Mouse (Mus musculus) forelimb bud, embryonic 11.5 days (tissue): ENCODE data around the gene Exoc2.

ENCODE experiments used
- DNase-seq: peaks from one replicate; pipeline ENCODE4 v3.0.0-alpha.2; 2012; ENCODE audit warnings: low read depth, low spot score

The Exoc2 gene

GRCm38 (mm10) chr13:30973501-30974246 is at the start of gene Exoc2, which contains the start of gene Gm5447:
Exoc2 (minus strand) TSS chr13:30974093.
Gm5447 (plus strand) TSS chr13:30974204.
- peak; percentile 84 for DNase-seq

DNA sequence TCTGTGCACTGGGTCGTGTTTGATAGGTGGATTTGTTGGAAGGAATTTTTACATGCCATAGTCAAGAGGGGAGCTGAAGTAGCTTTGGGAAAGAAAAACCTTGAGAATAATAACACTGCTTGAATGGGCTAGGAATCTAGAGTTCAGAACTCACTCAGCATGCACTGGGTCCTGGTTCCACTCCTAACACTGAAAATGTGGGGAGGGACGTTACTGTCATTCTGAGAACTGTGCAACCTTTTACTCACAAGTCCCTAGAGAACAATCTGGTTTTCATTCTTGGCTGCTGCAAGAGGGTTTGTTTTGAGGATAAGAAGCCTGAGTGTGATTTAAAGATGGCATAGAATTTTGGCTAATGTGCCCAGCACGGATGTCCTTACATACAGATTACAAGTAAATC is 49.8 kb upstream of the Exoc2 start:
- no peak for DNase-seq

- DNase-seq, result no peak
These were observed 48.0 kb upstream of the Exoc2 start for GRCm38 (mm10) chr13:31021927-31022326.

DNA sequence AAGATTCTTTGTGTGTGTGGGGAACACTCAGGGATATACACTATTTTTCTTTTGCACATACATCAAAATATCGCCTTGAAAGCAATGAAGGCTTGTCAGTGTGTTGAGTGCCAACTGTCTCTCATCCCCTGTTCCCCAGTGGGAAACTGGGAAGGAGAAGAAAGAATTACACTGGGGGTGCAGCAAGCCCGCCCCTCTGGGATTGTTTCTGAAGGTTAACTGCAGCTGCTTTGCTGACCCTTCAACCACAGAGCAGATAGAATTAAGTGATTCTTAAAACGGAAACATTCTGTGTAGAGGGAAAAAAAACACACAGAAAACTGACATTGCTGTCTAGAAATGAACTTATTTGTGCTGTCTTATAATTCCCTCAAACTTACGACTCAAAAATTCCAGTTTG is 47.6 kb upstream of the Exoc2 start:
- DNase-seq, result no peak

DNA sequence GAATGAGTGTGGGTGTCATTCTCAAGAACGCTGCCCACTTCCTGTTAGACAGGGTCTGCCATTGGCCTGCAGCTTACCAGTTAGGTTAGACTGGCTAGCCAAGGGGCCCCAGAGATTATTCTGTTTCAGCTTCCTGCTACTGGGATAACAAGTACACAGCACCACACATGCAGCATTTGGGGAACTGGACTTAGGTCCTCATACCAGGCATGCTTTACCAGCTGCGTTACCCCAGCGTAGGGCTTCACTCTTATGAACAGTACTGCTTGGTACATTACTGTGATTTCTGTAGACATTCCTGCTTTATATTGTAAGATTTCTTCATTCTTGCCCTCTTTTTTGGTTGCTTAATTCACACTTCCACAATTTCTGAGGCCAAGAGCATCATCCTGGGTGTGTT is 43.7 kb upstream of the Exoc2 start:
- no peak for DNase-seq

DNA sequence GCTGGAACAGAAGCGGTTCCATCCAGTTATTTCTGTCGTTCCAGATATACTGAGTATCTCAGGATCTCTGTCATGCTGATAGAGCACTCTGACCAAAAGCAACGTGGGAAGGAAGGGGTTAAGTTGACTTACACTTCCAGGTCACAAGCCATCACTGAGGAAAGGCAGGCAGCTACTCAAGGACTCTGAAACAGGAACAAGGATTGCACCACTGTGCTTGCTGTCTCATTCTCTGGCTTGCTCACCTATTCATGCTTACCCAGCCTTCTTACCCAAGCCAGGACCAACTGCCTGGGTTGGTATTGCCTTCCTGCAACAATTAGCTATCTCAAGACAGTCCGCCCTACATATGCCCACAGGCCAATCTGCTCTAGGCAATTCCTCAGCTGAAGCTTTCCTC is 31.1 kb upstream of the Exoc2 start:
- DNase-seq, result no peak

GRCm38 (mm10) chr13:31004458-31004857 is 30.6 kb upstream of the Exoc2 start:
- DNase-seq, result no peak

DNA sequence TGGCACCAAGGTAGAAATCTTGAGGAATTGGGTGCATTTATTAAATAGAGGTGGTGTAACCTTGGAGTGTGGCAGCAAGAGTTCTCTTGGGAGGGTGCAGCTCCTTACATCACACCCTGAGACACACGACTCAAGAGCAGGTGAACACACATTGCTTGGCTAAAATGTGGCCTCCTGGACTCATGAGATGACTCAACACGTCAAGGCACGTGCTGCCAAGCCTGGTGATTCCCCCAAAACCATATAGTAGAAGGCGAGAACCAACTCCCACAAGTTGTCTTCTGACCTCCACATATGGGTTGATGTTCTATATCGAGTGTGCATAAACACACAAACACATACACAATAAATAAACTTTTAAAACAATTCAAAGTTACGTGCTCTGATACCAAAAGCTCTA is 25.9 kb upstream of the Exoc2 start:
- no peak for DNase-seq

- DNase-seq, result no peak
These were observed 23.8 kb upstream of the Exoc2 start for GRCm38 (mm10) chr13:30997526-30998253.

DNA sequence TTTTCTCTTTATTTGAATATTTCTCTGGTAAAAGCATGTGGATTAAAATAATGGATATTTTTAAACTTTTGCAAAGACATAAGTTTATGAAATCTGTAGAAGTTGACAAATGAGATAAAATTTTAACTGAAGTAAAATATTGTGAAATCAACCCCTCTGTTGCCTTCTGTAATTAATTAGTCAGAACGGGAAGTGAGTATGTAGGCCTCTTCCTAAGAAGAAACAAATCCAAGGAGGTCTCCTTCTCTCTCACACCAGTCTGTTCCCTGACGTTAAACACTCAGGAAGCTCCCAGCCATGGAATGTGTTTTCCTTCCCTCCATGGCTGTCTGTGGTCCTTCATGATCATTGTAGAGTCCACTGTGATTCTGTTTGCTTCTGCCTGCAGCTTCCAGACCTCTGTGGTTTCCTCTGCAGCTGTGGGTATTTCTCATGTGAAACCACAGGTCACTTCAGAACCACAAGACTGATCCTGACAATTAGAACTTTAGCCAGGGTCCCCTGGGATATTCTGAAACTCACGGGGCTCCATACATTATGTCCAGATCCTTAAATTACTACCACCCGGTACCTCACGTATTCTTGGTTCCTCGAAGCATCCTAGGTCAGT is 20.5 kb upstream of the Exoc2 start:
- DNase-seq, result no peak

DNA sequence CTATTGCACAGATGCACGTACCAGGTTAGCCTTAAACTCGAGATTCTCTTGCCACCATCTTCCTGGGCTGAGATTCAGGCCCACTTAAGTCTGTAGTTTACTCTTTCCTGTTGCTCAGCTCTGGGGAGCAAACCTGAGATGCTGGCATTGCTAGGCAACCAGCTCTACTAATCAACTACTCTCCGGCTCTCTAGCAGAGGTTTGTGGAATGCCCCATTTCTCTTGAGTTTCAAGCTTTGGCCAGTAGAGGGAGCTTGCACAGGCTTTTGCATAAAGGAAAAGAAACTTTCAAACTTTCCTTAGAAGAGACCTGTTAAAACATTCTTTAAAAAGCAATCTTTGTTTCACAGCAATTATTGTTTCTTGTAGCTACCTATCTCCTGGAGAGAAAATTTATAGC is 19.9 kb upstream of the Exoc2 start:
- DNase-seq, result peak; percentile 82

DNA sequence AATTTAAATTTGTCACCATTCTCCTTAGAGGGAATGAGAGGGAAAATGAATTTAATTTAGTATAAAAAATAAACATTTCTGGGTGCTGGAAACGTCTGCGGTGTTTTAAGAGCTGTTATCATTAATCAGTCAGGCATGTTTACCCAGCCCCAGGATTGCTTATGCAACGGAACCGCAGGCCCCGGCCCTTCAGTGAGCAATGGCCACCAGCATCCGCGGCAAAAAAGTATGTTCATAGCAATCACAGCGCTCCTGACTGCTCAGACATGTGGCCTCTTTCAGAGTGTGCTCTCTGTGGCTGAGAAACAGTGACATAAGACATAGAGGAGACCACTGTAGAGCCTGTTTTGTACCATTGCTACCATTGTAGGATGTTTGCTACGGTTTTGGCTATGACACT is 16.3 kb upstream of the Exoc2 start:
- DNase-seq, result no peak

DNA sequence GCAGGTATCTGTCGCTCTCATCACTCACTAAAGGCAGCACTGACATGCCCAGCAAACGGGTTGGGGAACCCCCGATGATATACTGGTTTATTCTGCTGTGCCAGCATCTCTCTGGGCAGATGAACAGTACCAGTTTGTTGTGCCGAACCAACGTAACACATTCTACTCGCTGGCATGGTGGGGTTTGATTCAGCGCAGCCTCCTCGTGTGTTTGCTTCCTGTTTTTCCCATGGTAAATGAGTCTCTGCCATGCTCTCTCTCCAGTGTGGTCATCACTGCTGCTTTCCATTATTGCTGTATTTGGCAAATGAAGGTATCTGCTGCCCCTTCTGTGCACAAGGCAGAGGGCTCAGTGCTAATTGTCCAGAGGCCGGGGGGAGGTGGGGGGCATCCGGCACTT is 15.8 kb upstream of the Exoc2 start:
- DNase-seq, result no peak

GRCm38 (mm10) chr13:30987686-30988085 is 13.8 kb upstream of the Exoc2 start:
- no peak for DNase-seq

GRCm38 (mm10) chr13:30986934-30987455 is 13.1 kb upstream of the Exoc2 start:
- no peak for DNase-seq

- DNase-seq, result no peak
These were observed 11.9 kb upstream of the Exoc2 start for GRCm38 (mm10) chr13:30985598-30986466.

GRCm38 (mm10) chr13:30985275-30985597 is 11.3 kb upstream of the Exoc2 start:
- no peak for DNase-seq

DNA sequence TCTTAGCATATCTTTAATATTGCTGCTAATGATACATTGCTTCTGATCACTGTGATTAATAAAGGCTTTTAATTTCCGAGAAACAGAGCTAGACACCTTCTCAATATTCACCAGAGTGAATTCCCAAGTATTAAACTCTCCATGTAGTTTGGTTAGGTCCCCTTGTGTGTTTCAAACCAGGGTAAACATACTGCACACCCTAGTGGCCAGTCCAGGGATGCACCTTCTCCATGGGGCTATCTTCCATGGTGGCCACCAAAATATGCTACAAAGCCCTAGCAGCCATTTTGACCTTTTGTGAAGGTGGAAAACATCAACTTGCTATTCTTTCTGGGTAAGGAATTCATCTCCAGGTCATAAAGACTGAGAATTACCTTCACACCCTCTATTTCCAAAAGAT is 7.8 kb upstream of the Exoc2 start:
- DNase-seq, result no peak

GRCm38 (mm10) chr13:30978224-30978623 is 4.3 kb upstream of the Exoc2 start:
- no peak for DNase-seq

- DNase-seq, result no peak
These were observed 2.7 kb upstream of the Exoc2 start for GRCm38 (mm10) chr13:30976536-30977084.

GRCm38 (mm10) chr13:30974247-30974630 is 346 bp upstream of the Exoc2 start:
- DNase-seq, result no peak
